Mouse (Mus musculus) frontal cortex, postnatal 25 days (tissue): ENCODE results near the gene Btla.

Experiments
- DNase-seq, 2 experiments: peaks; one replicate each; pipeline ENCODE4 v3.0.0; 2022; ENCODE audit warnings: low spot score in 2 of 2

Btla gene

DNA sequence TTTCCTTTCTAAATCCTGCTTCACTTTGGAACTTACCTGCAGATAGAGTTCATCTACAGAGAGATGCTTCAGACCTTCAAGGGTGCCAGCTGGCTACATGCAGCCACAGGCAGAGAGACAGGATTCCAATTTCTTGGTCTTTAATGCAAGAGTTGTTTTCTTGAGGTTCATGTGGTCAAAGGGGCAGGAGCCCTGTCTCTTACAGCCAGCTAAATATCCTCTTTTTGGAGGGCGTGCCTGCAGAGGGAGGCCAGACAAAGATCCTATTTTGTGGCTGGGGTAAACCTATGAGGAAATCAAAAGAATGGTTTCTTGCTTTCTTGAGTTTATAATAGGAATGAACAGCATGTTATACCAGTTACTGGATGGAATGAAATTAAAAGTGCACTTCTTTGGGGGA, 33.5 kb downstream of the Btla start:
- DNase-seq: no peak

DNA sequence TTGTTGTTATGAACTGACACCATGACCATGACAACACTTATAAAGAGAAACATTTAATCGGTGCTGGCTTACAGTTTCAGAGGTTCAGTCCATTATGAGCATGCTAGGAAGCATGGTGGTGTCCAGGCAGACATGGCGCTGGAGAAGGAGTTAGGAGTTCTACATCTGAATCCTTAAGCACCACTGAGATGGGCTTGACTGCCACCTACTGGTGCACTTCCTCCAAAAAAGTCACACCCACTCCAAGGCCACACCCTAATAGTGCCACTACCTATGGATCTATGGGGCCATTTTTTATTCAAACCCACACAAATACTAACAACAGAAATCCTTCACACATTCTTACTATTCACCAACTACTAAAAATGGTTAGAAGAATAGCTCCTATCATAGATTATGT, 35.5 kb downstream of the Btla start:
- DNase-seq: no peak

DNA sequence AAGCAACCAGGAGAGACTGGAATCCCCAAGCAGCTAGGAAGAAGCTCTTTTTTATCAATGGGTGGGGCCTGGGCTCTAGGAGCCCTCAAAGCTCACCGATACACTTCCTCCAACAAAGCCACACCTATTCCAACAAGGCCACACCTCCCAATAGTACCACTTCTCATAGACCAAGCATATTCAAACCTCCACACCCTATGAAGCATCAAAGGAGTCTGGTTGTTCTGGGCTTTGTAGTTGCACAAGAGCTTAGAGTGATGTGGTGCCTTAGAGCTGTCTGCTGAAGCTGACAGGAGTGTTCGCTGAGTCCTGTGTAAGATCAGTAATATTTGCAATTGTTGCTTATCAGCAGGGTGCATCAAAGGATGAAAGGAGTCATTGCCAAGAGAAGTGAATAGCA, 37.2 kb downstream of the Btla start:
- DNase-seq: no peak

DNA sequence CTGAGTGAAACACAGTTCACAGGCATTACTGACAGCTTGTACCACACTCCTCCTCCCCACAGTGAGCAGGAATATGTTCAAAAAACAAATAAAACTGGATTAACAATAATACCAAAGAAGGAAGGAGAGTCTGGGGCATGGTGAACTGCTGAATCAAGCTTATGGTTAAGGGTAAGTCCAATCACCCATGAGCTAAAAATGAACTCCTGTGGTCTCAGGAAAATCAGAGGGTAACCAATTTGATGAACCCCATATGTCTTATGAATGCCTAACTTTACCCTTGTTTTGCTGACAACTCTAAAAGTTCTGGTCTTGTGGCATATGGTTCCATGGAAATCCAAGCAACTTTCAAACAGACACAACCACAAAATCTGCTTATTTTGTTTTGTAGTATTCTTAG, 37.9 kb downstream of the Btla start:
- DNase-seq: no peak

DNA sequence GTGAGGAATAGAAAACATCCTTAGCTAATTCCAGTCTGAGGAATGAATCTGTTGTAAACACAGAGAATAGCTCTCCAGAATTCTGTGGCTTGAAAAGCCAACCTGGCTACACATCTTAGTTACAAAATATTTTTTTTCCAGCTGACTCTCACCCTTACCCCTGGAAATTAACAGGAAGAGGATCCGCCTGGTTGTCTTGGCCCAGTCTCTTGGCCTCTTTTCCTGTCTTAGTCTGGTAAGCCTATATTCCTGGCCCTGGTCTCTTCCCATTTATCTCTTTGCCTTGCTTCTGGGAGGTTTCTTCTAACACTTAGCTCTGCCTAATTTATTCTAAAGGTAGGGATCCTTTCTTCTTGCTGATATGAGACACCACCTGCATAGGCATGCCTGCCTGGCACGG, 45.8 kb downstream of the Btla start:
- no peak for DNase-seq

- DNase-seq: no peak
Observed at GRCm38 (mm10) chr16:45283093-45283492, 59.0 kb downstream of the Btla start.

DNA sequence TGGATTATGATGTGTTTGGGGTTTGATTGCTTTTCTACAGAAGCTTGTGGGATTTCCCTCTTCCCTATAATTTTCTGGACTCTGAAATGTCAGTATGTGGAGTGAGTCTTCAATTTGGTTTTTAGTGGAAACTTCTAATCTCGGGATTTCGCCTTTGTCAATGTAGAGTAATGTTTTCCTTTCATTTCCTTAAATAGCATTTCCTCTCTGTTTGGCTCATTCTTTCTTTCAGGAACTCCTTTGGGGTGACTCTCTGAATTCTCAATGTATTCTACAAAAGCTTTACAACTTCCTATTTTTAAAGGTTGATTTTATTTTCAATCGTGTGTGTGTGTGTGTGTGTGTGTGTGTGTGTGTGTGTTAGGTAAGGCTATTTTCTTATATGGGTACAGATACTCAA, 73.7 kb downstream of the Btla start:
- DNase-seq: no peak
